Mouse (Mus musculus) brain, embryonic 14.5 days (tissue): ENCODE results near the gene Chmp6. TPM values are rescaled to one million over a fixed set of nuclear protein-coding genes. Genes with fewer than 3 reads are reported as not detected.

Experiments
- DNase-seq: peaks from one replicate; pipeline ENCODE4 v3.0.0-alpha.2; 2011; ENCODE audit warnings: low read depth
- CTCF ChIP-seq: fragments of 200-500 bp; IDR thresholded peaks from 2 replicates; pipeline ENCODE4 v1.5.1; 2012; ENCODE audit warnings: inconsistent platforms, mild to moderate bottlenecking, moderate library complexity, borderline replicate concordance; ENCODE audit not compliant: insufficient read depth, insufficient read length; ENCODE audit errors: extremely low read depth
- POLR2A ChIP-seq: fragments of 200-500 bp; IDR thresholded peaks from 2 replicates; pipeline ENCODE4 v1.6.1; 2012; ENCODE audit warnings: mild to moderate bottlenecking, inconsistent platforms, borderline replicate concordance; ENCODE audit not compliant: poor library complexity, insufficient read depth, insufficient read length, severe bottlenecking; ENCODE audit errors: extremely low read depth
- polyA plus RNA-seq: library from polyadenylated mRNA; depleted of rRNA; stranded (reverse); fragments of >200 nt; gene quantifications from 2 replicates; pipeline ENCODE4 v1.2.3, GENCODE M21; 2012; rRNA removed

The Chmp6 gene
- polyA plus RNA-seq, 1 experiment: 63.6 TPM

- TF ChIP-seq CTCF (no peak), POLR2A (no peak)
- no peak for DNase-seq
Measured at GRCm38 (mm10) chr11:119967892-119968291, 54.7 kb downstream of the Chmp6 start.

Other genes with a start within 250 kb of the Chmp6 start
- gene Baiap2, start 29.3 kb downstream of the Chmp6 start, polyA plus RNA-seq: 17.8 and 27.9 TPM in 2 replicates
- 54.8 and 71.1 TPM in 2 replicates for gene Aatk, start 133.7 kb downstream of the Chmp6 start, polyA plus RNA-seq
- gene Cep131, start 173.4 kb downstream of the Chmp6 start, polyA plus RNA-seq: 34.7 and 43.3 TPM in 2 replicates
- 47.4 and 59.4 TPM in 2 replicates for gene Tepsin, start 185.3 kb downstream of the Chmp6 start, polyA plus RNA-seq
- 28.0 and 39.0 TPM in 2 replicates for gene Ndufaf8, start 185.5 kb downstream of the Chmp6 start, polyA plus RNA-seq
- gene Slc38a10, start 237.9 kb downstream of the Chmp6 start, polyA plus RNA-seq: 122 and 134 TPM in 2 replicates